In the genomic region with DNA sequence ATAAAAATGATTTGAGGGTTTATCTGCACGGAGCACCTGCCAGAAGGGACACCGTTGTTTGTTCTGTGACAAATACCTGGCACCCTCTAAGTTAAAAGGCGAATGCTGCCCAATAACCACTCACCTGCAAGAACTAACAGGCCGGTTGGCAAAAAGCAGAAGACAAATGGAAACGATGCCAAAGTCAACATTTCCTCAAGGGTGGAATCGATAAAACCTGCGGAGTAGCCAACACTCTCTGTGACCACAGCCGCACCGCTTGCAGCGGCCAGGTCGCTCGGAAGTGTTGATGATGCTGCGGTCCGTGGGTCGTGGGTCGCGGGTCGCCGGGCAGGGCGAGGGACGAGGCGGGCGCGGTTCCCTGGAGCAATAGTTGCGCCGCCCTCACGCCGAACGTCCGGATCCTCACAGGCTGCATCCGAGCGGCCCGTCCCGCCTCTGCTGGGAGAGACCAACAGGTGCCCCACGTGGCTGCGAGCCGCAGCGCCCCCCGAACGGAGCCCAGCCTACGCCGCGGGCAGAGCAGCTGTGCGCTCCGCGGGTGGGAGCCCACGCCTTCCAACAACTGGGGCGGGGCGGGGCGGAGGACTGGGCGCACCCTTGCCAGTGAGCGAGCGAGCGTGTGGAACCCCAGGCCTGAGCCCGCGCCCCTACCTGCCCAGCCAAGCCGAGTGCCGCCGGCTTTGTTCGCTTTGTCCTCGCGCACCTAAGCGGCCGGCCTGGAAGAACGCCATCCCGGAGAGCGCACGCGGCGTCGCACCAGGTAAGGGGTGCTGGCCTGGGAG, we compare ENCODE assay signal across 8 mouse cellular contexts. TPM values are rescaled to one million over a fixed set of nuclear protein-coding genes. Genes with fewer than 3 reads are reported as not detected.
DNase-seq lines count a peak whose midpoint lies in the region; ATAC-seq and TF ChIP-seq lines count a peak whose summit lies in the region.

A gene (plus strand): TSS at position 434 of the 785 bp plus-strand sequence.

- H3K4me2 ChIP-seq in kidney, postnatal 0 days (ENCODE audit: low read length), result peak within 1 kb of the TSS; percentile 86
- peak within 1 kb of the TSS; percentile 82 for H3K4me2 ChIP-seq in lung, postnatal 0 days (replicated peaks; ENCODE audit: low read depth, low read length)
- peak within 1 kb of the TSS; percentile 99 for H3K4me2 ChIP-seq in stomach, embryonic 15.5 days

- peak within 1 kb of the TSS; percentile 53 for H3K9ac ChIP-seq in kidney, postnatal 0 days (ENCODE audit: low read depth, low read length)
- no peak within 1 kb of the TSS for H3K9ac ChIP-seq in lung, postnatal 0 days (replicated peaks; ENCODE audit: low read depth)
- no peak within 1 kb of the TSS for H3K9ac ChIP-seq in stomach, embryonic 15.5 days

- no peaks in the 10 kb centered on the region for H3K9me3 ChIP-seq in kidney, postnatal 0 days (replicated peaks; ENCODE audit: low read length)
- H3K9me3 ChIP-seq in lung, postnatal 0 days (ENCODE audit: low read length), result no peaks in the 10 kb centered on the region
- H3K9me3 ChIP-seq in stomach, embryonic 15.5 days, result no peaks in the 10 kb centered on the region

- H3K4me3 ChIP-seq in kidney, postnatal 0 days (replicated peaks; ENCODE audit: low read depth, low read length), result peak within 1 kb of the TSS; percentile 46
- peak within 1 kb of the TSS; percentile 43 for H3K4me3 ChIP-seq in lung, postnatal 0 days (ENCODE audit: low read depth, low read length)
- H3K4me3 ChIP-seq in stomach, embryonic 15.5 days (replicated peaks), result peak within 1 kb of the TSS; percentile 51

- TF ChIP-seq EP300 in lung, postnatal 0 days (IDR thresholded peaks at IDR 0.05), result no peak

- peak; percentile 70 for ATAC-seq in kidney, postnatal 0 days (replicated peaks; ENCODE audit: low FRiP score, low read depth)
- peak; percentile 69 for ATAC-seq in lung, postnatal 0 days
- peak; percentile 68 for ATAC-seq in stomach, embryonic 15.5 days (ENCODE audit: insufficient read depth, low FRiP score, low read depth)

- peak; percentile 4 to 15 for DNase-seq in frontal cortex, postnatal 36 days (ENCODE audit: low spot score in 2 of 2)
- DNase-seq in frontal cortex, postnatal 14 days (ENCODE audit: low spot score in 2 of 2), result no peak
- peak; percentile 32 for DNase-seq in Muller cell, postnatal 12 days (ENCODE audit: inconsistent ontology term)
- peak; percentile 71 for DNase-seq in fat pad, adult 2 months (ENCODE audit: extremely low read depth, low read depth, low spot score)
- DNase-seq in kidney, postnatal 0 days (ENCODE audit: low spot score), result no peak
- DNase-seq in lung, postnatal 0 days (ENCODE audit: low spot score), result peak; percentile 35
- no peak for DNase-seq in layer of hippocampus, postnatal 25 days (ENCODE audit: extremely low spot score in 1 of 2, low spot score in 1 of 2)

- no peak for TF ChIP-seq CTCF in kidney, postnatal 0 days (IDR thresholded peaks at IDR 0.05; ENCODE audit: low read depth)
- peak; percentile 14; the same call in 1 of the 2 replicates for TF ChIP-seq CTCF in lung, postnatal 0 days (IDR thresholded peaks at IDR 0.05)

- no peak within 1 kb of the TSS for H3K27ac ChIP-seq in kidney, postnatal 0 days
- H3K27ac ChIP-seq in lung, postnatal 0 days (ENCODE audit: low read length), result no peak within 1 kb of the TSS
- H3K27ac ChIP-seq in stomach, embryonic 15.5 days, result no peak within 1 kb of the TSS

- H3K27me3 ChIP-seq in kidney, postnatal 0 days (ENCODE audit: insufficient read depth, low read length), result peaks cover 16% of the 10 kb centered on the region
- peaks cover 30% of the 10 kb centered on the region for H3K27me3 ChIP-seq in lung, postnatal 0 days (replicated peaks; ENCODE audit: insufficient read depth, low read length)
- H3K27me3 ChIP-seq in stomach, embryonic 15.5 days (replicated peaks), result peaks cover 36% of the 10 kb centered on the region

- no peaks in the 10 kb centered on the region for H3K36me3 ChIP-seq in kidney, postnatal 0 days (ENCODE audit: insufficient read depth, low read length)
- H3K36me3 ChIP-seq in lung, postnatal 0 days (ENCODE audit: insufficient read depth, low read length), result no peaks in the 10 kb centered on the region
- no peaks in the 10 kb centered on the region for H3K36me3 ChIP-seq in stomach, embryonic 15.5 days

- peaks cover 6% of the 10 kb centered on the region for H3K4me1 ChIP-seq in kidney, postnatal 0 days (replicated peaks; ENCODE audit: insufficient read depth, low read length)
- H3K4me1 ChIP-seq in lung, postnatal 0 days (ENCODE audit: insufficient read depth, low read depth, low read length), result peaks cover 11% of the 10 kb centered on the region
- H3K4me1 ChIP-seq in stomach, embryonic 15.5 days, result peaks cover 13% of the 10 kb centered on the region

- 3% methylated on average over 71 of the region's 71 CpGs for WGBS in kidney, postnatal 0 days
- 5% methylated on average over 53 of the region's 71 CpGs for WGBS in lung, postnatal 0 days
- 2% methylated on average over 70 of the region's 71 CpGs for WGBS in stomach, embryonic 15.5 days

RNA-seq across cellular contexts. Expression of the gene that starts here (rescaled TPM):
- 18.3 and 18.5 TPM in 2 replicates for polyA plus RNA-seq in kidney, postnatal 0 days (2015; fragmentation: Nextera tagmentation; extraction: Ambion mirVana)
- polyA plus RNA-seq in lung, postnatal 0 days (2015; fragmentation: Nextera tagmentation; extraction: Ambion mirVana), result 0.48 and 0.63 TPM in 2 replicates
- 2.4 and 2.6 TPM in 2 replicates for polyA plus RNA-seq in stomach, embryonic 15.5 days (2015; fragmentation: Nextera tagmentation; extraction: Ambion mirVana)
- total RNA-seq in layer of hippocampus, postnatal 25 days (2021), result not detected

Comparison
In these comparisons a context has a peak if more than half of its experiments do, and no peak if none do; other contexts are left out.
1. DNase-seq: peak in frontal cortex, postnatal 36 days (2 of 2), Muller cell, postnatal 12 days (single experiment) and fat pad, adult 2 months (single experiment); none in frontal cortex, postnatal 14 days (0 of 2), kidney, postnatal 0 days (single experiment) and layer of hippocampus, postnatal 25 days (0 of 2).
2. Peak in DNase-seq, ATAC-seq, H3K4me3 ChIP-seq and H3K4me2 ChIP-seq in lung, postnatal 0 days; RNA of the gene not detected or under 1 TPM.
3. Peak in every context shown above with its lines, with median percentiles within 50 percentile points of each other: ATAC-seq, H3K4me2 ChIP-seq and H3K4me3 ChIP-seq.